Mouse (Mus musculus) WW6 (cell line): ENCODE measurements around the gene Tenm3.

Source experiments
- DNase-seq: peaks from one replicate; pipeline ENCODE4 v3.0.0-alpha.2; 2013; ENCODE audit warnings: low read depth, low spot score

Gene Tenm3

DNA sequence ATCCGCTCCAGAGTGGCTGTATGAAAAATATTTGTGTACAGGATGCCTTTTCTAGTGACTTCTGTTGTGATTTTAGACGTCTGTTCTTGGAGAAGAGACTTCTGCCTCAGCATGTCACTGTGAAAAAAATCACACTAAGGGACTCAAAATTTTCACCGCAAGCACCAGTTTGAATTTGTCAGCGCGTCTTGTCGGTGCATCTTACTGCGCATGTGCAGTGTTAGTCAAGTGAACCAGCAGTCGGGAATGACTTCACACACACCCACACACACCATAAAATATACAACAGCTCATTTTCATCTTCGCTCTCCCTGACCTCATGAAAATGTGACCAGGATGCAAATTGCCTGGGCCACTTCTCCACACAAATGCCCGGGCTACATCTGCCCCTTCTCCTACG is 568.7 kb downstream of the Tenm3 start:
- DNase-seq = no peak

DNA sequence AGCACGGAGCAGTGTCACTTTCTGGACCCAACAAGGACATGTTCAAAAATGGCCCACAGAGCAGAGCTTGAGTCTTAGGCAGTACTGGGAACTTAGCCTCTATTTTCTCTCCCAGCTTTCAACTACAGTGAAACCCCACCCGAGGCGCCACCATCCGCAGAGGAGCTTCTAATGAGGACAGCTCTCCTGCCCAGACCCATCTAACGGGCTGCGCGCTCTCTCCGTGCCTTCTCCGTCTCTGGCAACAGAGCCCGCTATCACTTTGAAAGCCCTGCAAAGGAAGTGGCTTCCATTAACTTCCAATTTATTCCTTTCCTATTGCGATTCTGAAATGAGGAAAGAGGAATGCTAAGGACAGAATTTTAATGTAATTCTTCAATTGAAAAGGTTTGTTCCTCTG is 569.2 kb downstream of the Tenm3 start:
- DNase-seq = no peak

DNA sequence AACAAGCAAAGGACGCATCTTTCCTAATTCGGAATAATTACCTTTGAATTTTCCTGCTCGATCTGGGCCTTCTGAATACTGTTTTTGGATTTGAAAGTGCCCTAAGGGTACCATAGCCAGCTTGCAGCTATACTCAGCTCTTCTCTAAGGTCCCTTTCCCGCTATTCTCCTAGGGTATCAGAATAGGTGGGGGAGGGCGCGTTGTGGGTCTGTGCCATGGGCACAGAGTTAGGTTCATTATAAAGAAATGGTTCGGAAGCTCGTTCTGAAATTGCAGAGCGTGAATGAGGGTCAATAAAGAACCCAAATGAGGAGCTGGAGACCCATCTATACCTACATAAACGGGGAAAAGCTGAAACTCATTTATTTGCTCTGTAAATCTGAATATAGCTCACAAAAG is 575.1 kb downstream of the Tenm3 start:
- DNase-seq = no peak

- DNase-seq = no peak
Observed at GRCm38 (mm10) chr8:48260265-48260664, 583.5 kb downstream of the Tenm3 start.

DNA sequence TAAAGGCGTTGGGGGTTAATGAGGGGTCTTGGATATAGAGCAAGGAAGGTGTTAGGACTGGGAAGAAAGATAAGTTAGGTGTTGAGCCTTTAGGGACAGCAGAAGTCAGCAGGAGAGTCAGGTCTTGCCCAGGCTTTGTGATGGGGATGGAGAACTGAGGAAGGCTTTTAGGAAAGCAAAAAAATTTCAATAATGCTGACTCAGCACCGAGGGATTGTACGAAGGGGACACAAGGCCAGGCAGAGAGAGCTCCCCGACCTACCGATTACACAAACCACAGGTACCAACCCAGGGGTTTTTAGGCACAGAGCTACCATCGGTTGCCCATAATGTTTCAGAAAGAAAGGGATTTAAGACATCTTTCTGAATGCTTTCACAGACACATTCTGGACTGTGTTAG is 583.9 kb downstream of the Tenm3 start:
- DNase-seq = no peak

DNA sequence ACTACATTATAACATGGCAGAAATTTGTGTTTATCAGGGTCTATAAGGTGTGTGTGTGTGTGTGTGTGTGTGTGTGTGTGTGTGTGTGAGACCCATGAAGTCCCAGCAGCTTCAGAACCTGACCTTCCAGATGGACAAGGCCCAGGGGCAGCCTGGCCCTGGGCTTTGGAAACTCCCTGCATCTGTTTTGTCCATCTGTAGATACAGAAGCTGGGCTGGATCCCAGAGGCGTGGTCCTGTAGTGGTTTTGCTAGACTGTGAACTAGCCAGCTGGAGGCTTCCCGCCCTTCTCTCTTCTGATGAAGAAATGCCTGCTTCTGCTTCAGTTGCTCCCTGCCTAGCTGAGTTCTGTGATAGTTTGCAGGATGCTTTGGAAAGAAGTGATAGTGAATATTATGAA is 599.9 kb downstream of the Tenm3 start:
- no peak for DNase-seq

DNA sequence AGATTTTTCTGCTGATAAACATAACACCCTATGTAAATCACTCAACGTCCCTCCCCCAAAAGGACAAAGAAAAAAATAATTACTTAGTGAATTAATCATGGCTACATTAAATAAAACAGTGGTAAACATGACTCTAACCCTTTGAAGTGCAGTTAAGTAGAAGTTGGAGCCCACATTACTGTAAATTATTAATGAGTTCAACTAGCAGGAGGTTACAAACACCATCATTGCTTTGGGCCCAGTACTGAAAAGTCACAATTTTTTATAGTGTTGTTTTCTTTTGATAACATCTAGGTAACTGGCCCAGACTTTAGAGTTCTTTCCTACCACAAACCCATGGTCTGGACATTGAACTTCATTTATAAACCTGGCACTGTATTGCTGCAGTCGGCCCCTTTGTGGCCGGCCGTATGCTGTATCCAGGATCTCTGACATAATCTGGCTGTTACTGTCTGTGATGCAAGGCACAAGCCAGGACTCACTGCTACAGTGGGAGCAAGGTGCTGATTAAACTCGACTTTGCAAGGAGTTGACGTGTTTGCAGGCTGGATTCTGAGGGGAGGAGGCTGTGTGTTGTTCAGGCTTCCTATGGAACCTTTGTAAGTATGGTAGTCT is 602.7 kb downstream of the Tenm3 start:
- no peak for DNase-seq

DNA sequence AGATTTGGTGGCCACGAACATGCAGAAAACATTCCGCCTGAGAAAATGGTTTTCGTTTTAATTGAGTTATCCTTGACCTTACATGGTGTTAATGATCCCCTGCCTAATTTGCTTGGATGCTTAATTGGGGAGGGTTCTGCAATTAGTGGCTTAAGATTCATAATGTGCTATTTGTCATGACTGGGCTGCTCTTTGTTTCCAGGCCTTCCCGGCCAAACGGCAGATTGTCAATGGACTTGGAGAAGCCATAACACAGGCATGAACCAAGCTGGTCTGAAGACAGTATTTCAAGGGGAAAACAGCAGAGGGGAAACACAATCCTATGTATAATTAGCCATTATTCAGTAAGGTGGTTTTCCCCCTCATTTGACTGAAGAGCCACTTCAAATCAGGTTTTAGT is 606.8 kb downstream of the Tenm3 start:
- DNase-seq = no peak

- no peak for DNase-seq
Observed at GRCm38 (mm10) chr8:48232927-48233326, 610.8 kb downstream of the Tenm3 start.

- DNase-seq = no peak
Observed at GRCm38 (mm10) chr8:48231882-48232281, 611.9 kb downstream of the Tenm3 start.

- DNase-seq = no peak
Observed at GRCm38 (mm10) chr8:48231389-48231788, 612.4 kb downstream of the Tenm3 start.

GRCm38 (mm10) chr8:48228676-48229075 is 615.1 kb downstream of the Tenm3 start:
- no peak for DNase-seq

- no peak for DNase-seq
Observed at GRCm38 (mm10) chr8:48224753-48225152, 619.0 kb downstream of the Tenm3 start.

DNA sequence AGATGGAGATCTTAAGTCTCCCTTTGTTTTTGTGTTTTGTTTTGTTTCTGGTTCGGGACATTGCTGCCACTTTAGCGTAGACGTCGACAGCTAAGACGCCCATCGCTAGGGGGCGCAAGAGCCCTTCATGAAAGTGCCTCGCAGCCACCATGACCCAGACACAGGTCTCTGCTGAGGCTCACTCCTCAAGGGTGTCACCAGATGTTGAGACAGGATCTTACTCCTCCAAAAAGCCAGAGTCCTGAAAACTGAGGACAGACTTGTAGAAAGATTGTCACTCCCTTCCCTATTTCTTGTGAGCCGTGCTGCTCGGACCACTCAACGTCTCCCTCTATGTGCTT is 621.4 kb downstream of the Tenm3 start:
- DNase-seq = peak; percentile 82

DNA sequence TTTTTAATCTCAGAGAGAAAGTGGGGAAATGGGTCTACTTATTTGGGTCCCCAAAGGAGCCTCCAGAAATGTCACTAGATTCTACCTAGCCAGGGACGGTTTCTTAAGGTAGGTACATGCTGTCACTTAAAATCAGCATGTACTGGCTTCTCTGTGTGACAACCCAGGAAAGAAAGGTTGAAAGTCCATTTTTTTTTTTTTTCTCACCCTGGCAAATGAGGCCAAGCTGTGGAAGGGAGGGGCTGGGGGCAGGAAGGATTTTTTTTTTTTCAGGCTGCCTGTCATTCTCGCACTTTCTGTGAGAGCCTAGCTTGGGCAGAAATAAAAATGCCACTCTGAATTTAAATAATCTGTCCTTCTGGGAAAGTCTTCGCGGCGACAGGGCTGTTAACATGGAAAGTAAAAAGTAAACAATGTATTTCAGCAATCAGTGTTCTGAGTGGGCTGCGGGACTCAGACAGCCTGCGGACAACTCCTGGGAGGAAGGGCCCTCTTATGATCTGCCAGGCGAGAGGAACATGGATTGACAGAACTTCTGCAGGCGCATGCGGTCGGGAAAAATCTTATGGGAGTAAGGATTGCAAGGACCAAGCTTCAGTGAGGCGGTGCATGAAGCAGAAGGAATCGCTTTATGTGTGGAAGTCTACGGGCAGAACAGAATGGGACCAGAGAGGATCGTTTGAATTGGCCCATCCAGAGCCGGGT is 621.9 kb downstream of the Tenm3 start:
- DNase-seq = no peak

DNA sequence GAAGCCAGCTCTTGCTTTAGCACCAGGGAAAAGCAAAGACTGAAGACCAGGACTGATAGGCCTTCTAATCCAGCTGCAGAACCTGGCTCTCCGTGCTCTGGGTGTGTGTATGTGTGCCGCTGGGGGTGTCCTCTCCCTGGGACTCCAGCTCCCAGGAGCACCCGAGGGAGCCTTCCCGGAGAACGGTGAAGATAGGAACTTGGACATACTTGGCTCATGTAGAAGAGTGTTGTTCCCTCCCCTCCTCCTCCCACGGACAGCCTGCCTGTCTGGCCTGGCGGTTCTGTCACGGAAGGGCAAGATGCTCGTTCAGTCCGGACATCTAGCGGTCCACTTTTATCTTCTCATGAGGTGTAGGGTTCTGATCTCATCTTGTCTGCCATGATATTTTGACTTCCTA is 622.4 kb downstream of the Tenm3 start:
- DNase-seq = no peak

GRCm38 (mm10) chr8:48220529-48221181 is 623.1 kb downstream of the Tenm3 start:
- DNase-seq = no peak

DNA sequence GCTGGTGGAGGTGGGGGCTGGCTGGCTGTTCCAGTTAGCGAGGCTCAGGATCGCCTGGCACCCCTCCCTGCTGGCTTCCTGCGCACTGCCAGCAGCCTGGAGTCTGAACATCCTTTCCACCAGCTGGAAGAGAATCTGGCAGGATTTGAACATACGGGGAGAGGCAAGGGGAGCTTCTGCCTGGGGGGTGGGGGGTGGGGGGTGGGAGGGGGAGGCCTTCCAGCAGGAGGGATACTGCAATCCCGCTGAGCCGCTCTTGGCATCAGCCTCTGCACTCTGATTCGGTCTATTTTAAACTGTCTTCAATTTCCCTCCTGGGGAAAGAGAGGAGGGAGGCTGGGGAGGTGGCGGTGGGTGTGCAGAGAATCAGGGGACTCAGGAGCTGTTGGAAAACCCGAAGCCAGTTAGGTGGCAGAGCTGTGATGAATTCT is 628.7 kb downstream of the Tenm3 start:
- DNase-seq = no peak

DNA sequence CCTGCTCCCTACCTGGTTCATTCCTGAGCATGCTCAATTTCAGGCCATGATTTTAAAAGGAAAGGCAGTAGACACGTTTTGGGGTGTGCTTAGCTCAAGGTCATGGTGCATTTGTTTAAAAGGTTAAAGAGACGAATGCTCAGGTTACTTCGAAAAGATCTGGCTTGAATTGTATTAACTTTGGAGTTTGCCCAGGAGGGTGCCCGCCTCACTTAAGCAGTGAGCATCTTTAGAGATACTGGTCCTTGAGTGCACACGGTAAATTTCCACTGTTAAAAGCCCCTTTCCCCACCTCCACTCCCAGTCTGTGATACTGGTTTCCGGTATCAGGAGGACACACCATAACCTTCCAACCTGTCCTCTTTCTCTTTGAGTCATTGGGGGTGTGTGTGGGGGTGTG is 629.4 kb downstream of the Tenm3 start:
- no peak for DNase-seq

DNA sequence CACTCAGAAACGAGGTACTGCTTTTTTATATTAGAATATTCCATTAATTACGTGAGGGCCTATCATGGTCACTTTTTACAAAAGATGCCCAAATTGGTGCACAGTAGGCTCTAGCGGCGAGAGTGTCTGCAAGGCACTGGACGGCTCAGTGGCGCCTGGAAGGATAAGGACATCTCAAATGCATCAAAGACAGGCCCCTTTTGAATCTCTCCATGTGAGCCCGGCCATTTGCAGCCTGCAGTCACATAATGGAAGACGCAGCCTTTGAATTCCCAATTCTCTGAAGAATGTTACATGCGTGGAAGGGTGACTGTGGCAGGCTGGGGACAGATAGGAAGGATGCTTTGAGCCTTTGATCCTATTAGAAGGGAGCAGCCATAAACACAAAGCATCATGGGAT is 631.8 kb downstream of the Tenm3 start:
- no peak for DNase-seq

DNA sequence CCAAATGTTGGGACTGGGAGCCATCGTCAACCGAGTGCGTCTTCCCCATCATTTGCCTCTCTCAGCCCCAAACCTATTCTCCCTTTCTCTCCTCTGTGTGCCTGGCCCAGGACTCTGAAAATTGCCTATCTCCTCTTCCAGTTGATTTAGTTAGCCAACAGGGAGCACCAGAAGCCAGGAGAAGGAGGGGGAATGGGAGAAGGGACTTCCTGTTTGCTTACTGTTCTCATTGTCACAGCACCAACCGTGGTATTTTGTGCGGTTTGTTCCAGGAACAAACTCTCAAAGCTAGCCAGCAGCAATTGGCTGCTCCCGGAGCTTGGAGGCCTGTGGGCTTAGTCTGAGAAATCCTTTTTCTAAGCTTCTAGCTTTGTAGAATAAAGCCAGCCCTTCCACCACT is 636.2 kb downstream of the Tenm3 start:
- DNase-seq = no peak

DNA sequence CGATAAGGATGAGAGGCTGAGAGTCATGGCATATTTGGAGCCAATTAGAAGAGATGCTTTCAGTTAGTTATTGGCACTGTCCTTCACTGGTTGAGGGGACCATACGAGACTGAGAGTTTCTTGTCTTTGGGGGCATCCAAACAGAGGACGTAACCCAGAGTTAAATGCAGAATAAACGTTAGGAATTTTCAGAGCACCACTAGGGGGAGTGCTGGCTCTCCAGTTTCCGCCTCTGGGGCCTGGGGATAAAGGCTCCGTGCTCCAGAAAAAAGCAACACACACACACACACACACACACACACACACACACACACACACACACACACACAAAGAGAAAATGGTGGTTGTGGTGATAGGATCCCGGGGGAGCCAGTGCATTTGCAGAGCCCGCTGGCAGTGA is 636.8 kb downstream of the Tenm3 start:
- DNase-seq = no peak

DNA sequence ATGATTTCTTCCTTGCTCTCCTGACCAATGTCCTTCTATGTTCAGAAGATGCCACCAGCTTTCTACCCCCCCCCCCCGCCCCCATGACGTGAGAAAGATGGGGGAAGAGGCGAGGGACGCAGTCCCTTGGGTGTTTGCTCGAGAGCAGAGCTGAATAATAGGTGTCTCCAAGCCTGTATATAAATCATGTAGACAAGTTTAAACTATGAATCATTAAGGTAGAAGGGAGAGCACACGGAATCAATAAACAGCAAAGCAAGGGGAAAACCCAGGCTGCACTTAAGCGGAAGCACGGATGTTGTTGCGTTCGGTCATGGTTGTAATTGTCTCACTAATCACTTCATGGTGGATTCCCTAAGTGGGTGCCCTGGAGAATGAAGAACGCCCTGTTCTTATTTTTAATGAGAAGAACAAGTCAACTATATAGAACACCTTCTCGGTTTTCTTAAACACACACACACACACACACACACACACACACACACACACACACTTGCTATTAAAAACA is 638.9 kb downstream of the Tenm3 start:
- DNase-seq = no peak
